In the genomic region with DNA sequence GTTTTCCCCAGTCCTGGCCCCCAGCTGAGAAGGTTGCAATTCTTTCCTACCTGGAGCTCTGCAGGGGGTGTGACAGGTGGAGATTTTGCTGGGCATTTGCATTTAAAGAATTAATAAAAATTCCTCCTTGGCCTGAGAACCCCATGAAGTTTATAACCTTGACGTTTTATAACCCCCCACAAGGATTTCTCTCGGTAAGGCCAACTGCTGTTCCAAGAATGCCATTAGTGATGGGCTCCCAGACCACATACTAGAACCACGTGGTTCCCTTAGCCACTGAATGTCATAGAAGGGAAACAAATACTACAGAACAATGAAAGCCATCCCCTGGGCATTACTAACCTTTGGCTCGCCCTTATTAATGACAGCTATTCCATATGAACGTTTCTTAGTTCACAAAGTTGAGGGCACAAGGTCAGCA, we compare ENCODE assay signal across 23 mouse cellular contexts. TPM values are rescaled to one million over a fixed set of nuclear protein-coding genes. Genes with fewer than 3 reads are reported as not detected.
DNase-seq lines count a peak whose midpoint lies in the region; ATAC-seq lines count a peak whose summit lies in the region.
"Had no signal": no experiment of that assay in that cellular context is flagged by ENCODE, and none has a peak within 500 bp of the region (broad histone marks: within the 10 kb centered on the region; RNA-seq: fewer than 3 reads in every experiment).

No protein-coding gene starts in this region.

- no peaks in the 10 kb centered on the region for H3K36me3 ChIP-seq in kidney, embryonic 16.5 days (ENCODE audit: insufficient read depth, low read length)
- H3K36me3 ChIP-seq: embryonic facial prominence, embryonic 12.5 days; forebrain, embryonic 15.5 days; heart, embryonic 10.5 days; hindbrain, embryonic 10.5 days; intestine, embryonic 15.5 days; liver, embryonic 13.5 days had no signal

- no peak for ATAC-seq in kidney, embryonic 16.5 days (ENCODE audit: low FRiP score, low TSS enrichment)
- ATAC-seq: forebrain, embryonic 15.5 days; intestine, embryonic 15.5 days had no signal

- H3K9me3 ChIP-seq in kidney, embryonic 16.5 days (ENCODE audit: low read length) = no peaks in the 10 kb centered on the region
- H3K9me3 ChIP-seq: embryonic facial prominence, embryonic 12.5 days; forebrain, embryonic 15.5 days; heart, embryonic 10.5 days; hindbrain, embryonic 10.5 days; intestine, embryonic 15.5 days; liver, embryonic 13.5 days had no signal

- no peak overlapping the region for H3K9ac ChIP-seq in kidney, embryonic 16.5 days (replicated peaks; ENCODE audit: low read length)
- H3K9ac ChIP-seq: embryonic facial prominence, embryonic 12.5 days; forebrain, embryonic 15.5 days; intestine, embryonic 15.5 days; liver, embryonic 13.5 days; lung, embryonic 14.5 days had no signal

- DNase-seq in embryo, embryonic 10 days (ENCODE audit: low spot score) = peak; percentile 50
- DNase-seq in embryo, embryonic 9.5 days (ENCODE audit: extremely low spot score) = no peak
- peak; percentile 46 to 67 for DNase-seq in kidney, adult 8-10 months
- DNase-seq in kidney, postnatal 14 days = peak; percentile 54
- no peak for DNase-seq in left cerebral cortex, postnatal 4 days
- DNase-seq in lung, postnatal 36 days = no peak
- DNase-seq in cerebellum, postnatal 4 days (ENCODE audit: low spot score in 2 of 2) = no peak
- DNase-seq: liver, embryonic 13.5 days had no signal

- 30% methylated on average over 5 of the region's 5 CpGs for WGBS in kidney, embryonic 16.5 days

- no peak overlapping the region for H3K4me2 ChIP-seq in kidney, embryonic 16.5 days (replicated peaks; ENCODE audit: low read depth, low read length)
- H3K4me2 ChIP-seq: embryonic facial prominence, embryonic 12.5 days; forebrain, embryonic 15.5 days; intestine, embryonic 15.5 days; liver, embryonic 13.5 days; lung, embryonic 14.5 days; midbrain, embryonic 11.5 days had no signal

- no peak overlapping the region for H3K4me3 ChIP-seq in kidney, embryonic 16.5 days (ENCODE audit: low read length)
- H3K4me3 ChIP-seq: embryonic facial prominence, embryonic 12.5 days; forebrain, embryonic 15.5 days; heart, embryonic 10.5 days; hindbrain, embryonic 10.5 days; intestine, embryonic 15.5 days; liver, embryonic 13.5 days had no signal

- no peak overlapping the region for H3K27ac ChIP-seq in kidney, embryonic 16.5 days (ENCODE audit: low read length)
- H3K27ac ChIP-seq: embryonic facial prominence, embryonic 12.5 days; forebrain, embryonic 15.5 days; heart, embryonic 10.5 days; hindbrain, embryonic 10.5 days; intestine, embryonic 15.5 days; liver, embryonic 13.5 days; macrophage; stomach, postnatal 0 days had no signal

- H3K4me1 ChIP-seq in kidney, embryonic 16.5 days (ENCODE audit: insufficient read depth, low read length) = no peaks in the 10 kb centered on the region
- H3K4me1 ChIP-seq: heart, embryonic 10.5 days; intestine, embryonic 15.5 days; liver, embryonic 13.5 days had no signal

- H3K27me3 ChIP-seq in kidney, embryonic 16.5 days (ENCODE audit: insufficient read depth, low read length) = no peaks in the 10 kb centered on the region
- H3K27me3 ChIP-seq: embryonic facial prominence, embryonic 12.5 days; forebrain, embryonic 15.5 days; intestine, embryonic 15.5 days; liver, embryonic 13.5 days had no signal

- intact Hi-C loops in left cerebral cortex, postnatal 4 days (cut with DNase I) = loop anchor here (10.0 kb wide), 1 partner anchor 152 kb away; no protein-coding TSS in a partner anchor

RNA-seq across cellular contexts. Expression of gene Usp44, which starts 54.6 kb away (rescaled TPM):
- 0.89 and 1.1 TPM in 2 replicates for polyA plus RNA-seq in kidney, embryonic 16.5 days (2015; fragmentation: Nextera tagmentation; extraction: Ambion mirVana)
- total RNA-seq in left cerebral cortex, postnatal 4 days (2021) = under 1 TPM; 0.14 to 0.18 TPM
- total RNA-seq: adrenal gland, adult 8-10 months; left cerebral cortex, adult 18-20 months; left cerebral cortex, postnatal 36 days; monocyte, adult 5-6 weeks had no signal
- polyA plus RNA-seq: heart, postnatal 0 days; macrophage; stomach, postnatal 0 days had no signal

Comparison
In these comparisons a context has a peak if more than half of its experiments do, and no peak if none do; other contexts are left out.
1. DNase-seq: peak in embryo, embryonic 10 days (single experiment), kidney, adult 8-10 months (2 of 2) and kidney, postnatal 14 days (single experiment); none in embryo, embryonic 9.5 days (single experiment), left cerebral cortex, postnatal 4 days (single experiment), lung, postnatal 36 days (single experiment) and cerebellum, postnatal 4 days (0 of 2).